Mouse (Mus musculus) mouse trophoblast stem cell (cell line): ENCODE results near the gene Cfap58.

Experiments
- in situ Hi-C, 2 experiments: fragments of 300-500 bp; cut with MseI, MboI; formaldehyde crosslinking; loops; 2 replicates in 1 of 2; 3 replicates in 1 of 2; pipeline ENCODE4 v1.15.1; 2025

Gene Cfap58

DNA sequence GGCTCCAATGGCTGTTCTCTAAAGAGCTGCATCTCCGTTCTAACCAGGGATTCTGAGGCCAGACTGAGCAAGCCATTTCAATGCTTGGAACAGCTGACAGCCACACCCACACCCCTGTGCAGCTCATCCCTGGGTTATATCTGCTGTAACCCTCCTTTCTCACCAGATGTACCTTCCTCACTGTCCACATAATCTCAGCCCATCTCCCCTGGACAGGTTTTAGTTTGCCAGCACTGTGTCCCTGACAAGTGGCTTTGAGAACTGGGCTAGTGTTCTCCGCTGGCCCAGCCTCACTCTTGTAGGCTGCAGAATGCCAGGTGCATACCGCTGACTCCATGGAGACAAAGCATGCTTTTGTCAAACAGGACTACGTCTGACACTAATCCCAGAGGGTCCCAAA, 20.1 kb upstream of the Cfap58 start:
- in situ Hi-C loops, result no loop called here

DNA sequence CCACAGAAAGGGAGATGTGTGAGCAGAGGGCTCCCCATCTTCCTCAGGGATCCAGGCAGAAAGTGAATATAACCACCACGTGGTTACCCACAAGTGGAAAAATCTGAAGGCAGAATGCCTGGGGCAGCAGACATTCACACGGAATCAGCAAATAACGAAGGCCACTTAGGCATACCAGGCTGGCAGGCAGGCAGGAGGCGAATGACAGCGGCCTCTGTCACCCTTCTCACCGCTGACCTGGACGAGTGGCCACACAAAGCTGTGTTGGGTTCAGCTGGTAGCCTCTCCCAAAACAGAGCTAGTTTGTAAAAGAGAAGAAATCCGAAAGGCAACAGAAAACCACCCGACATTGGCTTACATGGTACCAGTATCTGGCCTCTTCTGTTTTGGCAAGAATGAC, 19.5 kb upstream of the Cfap58 start:
- in situ Hi-C loops, result no loop called here

DNA sequence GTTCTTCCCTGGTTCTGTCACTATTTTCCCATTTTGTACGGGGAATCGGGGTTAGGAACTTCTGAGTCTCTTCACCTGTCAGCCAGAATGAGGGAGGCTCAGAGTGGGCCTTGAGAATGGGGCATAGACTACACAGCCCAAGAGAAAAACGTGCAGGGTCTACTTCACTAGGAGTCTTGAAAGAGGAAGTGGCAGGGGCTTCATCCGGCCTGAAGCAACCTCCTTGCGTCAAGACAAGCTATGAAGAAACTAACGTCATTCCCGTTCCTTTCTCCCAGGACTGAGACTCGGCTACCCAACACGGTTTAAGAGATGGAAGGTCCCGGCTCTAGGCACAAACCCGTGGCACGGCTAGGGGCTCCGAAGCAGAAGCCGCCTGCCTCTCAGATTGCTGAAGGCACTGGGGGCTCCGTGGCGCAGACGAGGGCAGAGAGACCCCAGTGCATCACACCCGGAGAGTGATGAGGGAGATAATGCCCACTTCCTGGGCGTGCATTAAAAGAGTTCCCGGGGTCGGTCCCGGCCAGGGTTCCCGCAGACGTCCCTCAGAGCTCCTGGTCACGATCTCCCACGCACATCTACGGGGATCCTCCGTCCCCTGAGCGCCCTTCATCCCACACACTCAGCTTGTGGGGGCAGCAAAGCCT, 18.9 kb upstream of the Cfap58 start:
- in situ Hi-C loops, result no loop called here

DNA sequence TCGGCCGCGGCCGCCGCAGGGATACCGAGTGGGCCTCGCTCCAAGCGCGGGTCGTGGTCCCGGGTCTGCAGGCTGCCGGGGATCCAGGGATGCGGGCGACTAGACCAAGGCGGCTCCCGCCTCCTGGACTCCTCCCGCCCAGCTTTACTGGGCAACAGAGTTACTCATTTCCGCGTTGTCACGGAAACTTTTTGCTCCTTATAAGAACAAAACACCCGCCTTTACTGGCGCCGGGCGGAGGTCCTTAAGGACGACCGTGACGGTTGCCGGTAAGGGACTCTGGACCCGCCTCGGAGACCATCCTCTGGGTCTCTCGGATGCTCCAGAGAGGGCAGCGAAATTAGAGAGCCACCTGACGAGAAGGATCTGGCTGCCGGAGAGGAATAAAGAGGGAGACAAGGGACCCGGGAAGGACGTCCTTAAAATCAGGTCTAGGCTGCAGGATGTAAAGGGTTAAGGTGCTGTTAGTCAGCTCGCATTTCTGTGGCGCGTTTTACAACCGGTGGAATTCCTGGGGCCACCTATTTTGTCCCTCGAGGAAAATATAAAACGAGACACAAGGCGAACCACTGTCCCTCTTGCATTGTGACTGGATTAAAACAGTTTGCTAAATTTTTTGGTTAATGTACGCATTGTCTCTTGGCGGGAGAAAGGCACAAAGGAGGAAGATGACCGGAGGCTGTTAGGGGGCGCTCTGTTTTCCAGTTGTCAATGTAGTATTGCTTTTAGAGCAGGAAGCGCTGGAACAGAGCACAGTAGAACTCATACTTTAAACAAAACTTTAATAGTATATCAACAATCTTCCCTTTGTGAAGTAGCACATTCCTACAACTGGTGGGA, 18.1 kb upstream of the Cfap58 start, which contains the start of the genes Cfap43 and Itprip:
Gene Cfap43, minus strand, starts transcription at position 162 of the 840 bp plus-strand sequence.
Gene Itprip, minus strand, starts transcription at position 174 of the 840 bp plus-strand sequence.
- in situ Hi-C loops, result no loop called here

DNA sequence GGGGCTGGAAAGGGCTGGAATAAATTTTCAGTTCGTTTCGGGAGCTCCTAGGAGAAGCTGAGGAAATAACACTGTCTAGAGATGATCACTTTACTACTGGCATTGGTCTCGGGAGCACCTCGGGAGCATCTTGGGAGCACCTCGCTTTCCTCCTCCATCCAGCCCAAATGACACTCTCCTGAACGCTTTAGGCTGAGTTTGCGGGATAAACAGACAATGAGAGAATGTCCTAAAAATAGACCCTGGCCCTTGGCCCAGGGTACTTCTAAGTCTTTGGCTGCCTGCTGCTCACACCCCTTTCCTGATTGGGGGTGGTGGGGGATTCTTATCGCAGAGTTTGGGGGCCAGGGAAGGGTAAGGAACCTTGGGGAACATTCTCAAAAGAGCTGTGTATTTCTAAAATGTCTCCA, 17.5 kb upstream of the Cfap58 start:
- in situ Hi-C loops, result no loop called here

DNA sequence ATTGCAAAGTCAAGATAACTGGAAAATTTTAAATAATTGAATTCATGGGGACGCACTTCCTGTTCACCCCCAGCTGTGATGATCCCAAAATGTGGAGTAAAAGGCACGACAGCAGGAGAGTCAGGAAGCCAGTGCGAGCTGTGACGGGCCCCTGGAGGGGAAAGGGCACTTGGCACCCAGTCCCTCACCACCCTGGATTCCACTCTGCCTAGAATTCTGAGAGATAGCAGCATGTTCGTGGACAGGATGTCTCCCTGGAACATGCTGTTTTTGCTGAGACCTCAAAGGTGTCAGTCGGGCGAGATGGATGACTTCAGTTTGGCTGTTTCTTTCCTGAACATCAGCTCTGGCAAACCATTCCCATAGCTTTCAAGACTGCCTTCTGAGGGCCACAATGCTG, 11.7 kb upstream of the Cfap58 start:
- in situ Hi-C loops, result loop anchor here in 1 of 2 experiments (5.0 kb wide), 1 partner anchor 44 kb away; no protein-coding TSS in a partner anchor

DNA sequence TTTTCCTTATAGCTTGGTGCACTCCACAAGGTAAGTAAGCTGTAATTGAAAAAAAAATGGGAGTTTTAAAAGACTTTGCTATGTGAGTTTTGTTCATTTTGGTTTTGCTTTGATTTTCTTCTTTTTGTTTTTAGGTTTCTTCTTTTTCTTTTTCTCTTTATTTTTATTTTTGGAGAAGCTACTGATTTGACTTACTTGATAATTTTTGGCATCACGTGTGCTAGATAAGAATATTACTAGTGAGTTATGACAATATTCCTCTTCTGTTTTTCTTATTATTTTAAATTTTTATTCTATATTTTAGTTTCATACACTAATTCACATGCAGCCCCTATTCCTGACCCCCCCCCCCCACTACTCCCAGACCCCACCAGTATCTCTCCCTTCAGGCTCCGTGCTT, 10.4 kb upstream of the Cfap58 start:
- in situ Hi-C loops, result loop anchor here in 1 of 2 experiments (5.0 kb wide), 1 partner anchor 45 kb away; no protein-coding TSS in a partner anchor

DNA sequence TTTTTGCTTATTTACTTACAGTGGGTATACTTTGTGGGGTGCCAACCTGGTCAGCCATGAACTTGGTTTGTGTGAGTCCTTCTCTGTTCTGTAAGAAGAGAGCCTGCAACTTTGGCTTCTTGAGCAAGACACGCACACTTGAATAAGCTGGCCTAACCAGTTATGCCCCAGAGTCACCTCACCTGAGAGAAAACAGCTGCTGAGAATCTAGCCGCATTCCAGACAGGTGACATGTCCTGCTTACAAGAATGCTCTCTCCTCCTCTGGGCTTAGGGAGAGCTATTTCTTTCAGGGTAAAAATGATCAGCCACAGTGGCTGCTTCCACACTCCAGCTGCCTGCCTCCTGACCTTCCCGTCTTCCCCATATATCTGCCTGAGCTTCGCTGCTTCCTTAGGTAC, 8.4 kb upstream of the Cfap58 start:
- in situ Hi-C loops, result loop anchor here in 1 of 2 experiments (5.0 kb wide), 1 partner anchor 47 kb away; no protein-coding TSS in a partner anchor

DNA sequence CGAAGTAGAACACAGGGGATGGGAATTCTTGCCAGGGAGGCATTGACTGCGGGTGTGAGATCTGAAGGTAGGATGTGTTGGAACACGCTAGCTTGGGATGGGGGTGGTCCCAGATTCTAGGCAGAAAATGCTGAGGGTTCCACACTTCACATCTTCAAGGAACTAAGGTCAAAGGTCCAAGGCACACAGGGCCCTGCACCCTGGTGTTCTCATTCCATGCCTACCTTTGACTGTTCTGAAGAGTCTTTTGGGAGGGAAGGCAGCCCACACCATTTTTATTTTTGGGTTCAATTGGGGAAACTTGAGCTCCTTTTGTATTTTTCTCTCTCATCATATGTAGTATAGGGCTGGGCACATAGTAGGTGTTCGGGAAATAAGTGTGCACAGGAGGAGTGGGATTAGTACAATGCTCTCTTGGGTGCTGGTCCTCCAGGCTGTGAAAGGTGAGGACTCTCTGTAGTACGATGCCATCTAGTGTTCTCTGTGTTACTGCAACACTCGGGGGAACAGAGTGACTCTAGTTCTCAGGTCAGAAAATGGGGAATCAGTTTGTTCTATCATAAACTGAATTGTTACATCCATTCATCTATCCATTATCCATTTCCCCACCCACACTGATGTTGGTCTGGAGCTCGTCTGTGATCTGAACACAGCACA, 5.4 kb upstream of the Cfap58 start:
- in situ Hi-C loops, result loop anchor here in 1 of 2 experiments (5.0 kb wide), 1 partner anchor 50 kb away; no protein-coding TSS in a partner anchor

DNA sequence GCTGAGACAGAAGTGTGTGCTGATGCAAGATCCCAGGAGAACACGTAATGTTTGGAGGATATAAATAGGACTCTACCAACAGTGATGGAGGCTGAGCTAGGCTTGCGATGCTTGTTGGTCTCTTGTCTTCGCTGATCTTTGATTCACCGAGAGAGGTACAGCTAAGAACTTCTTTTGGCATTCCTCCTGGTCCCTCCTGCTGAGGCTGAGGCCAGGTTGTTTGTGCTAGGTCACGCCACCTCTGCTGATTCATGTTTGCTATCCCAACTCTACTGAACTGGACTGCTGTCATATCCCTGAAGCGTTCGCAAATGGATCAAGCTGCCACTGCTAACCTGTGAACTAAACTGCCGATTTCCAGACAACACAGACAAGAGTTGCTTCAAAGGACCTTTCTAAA, 3.3 kb upstream of the Cfap58 start:
- in situ Hi-C loops, result loop anchor here in 1 of 2 experiments (5.0 kb wide), 1 partner anchor 52 kb away; no protein-coding TSS in a partner anchor

DNA sequence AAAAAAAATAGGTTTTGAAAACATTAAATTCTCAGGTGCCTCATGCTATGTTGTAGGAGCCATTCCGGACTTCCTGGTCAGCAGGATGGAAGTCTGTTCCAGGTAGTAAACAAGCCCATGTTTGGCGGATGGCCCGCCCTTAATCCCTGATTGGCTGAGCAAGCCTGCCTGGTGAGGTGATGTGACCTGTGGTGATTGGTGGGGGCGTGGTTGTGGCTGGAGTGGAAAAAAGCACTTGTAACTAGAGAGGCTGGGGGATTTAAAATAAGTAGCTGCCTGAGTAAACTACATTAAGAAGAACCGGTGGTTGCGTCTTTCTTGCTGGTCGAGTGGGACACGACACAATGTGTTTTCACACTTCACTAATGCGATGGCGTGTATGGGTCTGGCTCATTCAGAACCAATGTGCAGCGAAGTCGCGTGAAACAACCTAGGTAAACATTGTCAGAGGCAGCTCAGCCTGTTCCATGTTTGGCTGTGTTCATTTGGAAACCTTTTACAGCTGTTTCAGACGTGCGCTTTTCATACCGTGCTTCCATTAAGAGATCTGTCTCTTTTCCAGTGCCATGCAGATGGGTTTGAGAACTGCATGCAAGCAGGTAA, 2.7 kb upstream of the Cfap58 start:
- in situ Hi-C loops, result loop anchor here in 1 of 2 experiments (5.0 kb wide), 1 partner anchor 52 kb away; no protein-coding TSS in a partner anchor

DNA sequence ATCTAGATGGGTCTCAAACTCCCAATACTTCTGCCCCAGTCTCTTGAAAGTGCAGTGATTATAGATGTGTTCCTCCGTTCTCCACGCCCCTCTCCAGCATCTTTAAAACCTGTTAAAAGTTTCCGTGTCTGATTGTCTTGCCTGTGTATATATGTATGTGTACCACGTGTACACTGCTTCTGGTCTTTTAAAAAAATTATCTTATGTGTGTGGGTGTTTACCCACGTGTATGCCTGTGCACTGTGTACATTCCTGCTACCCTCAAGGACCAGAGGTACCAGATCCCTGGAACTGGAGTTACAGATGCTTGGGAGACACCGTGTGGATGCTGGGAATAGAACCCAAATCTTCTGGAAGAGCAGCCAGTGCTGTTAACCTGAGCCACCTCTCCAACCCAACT, 1.9 kb upstream of the Cfap58 start:
- in situ Hi-C loops, result no loop called here

DNA sequence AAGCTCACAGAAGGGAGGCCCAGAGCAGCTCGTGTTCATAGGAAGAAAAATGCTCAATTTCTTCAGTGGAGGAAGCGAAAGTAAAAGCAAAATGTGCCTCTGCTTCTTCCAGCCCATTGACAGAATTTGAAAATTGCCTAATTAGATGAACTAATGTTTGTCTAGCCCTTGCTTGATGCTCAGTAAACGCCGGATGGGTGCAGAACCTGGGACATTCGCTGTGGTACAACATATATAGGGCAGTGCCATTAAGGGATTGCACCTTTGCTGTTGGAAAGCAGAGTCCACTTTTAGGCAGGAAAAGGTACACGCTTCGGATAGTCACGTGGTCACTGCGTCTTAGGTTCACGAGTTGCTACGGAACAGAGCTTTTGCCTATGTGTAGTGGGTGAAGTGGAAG, 985 bp upstream of the Cfap58 start:
- in situ Hi-C loops, result no loop called here

DNA sequence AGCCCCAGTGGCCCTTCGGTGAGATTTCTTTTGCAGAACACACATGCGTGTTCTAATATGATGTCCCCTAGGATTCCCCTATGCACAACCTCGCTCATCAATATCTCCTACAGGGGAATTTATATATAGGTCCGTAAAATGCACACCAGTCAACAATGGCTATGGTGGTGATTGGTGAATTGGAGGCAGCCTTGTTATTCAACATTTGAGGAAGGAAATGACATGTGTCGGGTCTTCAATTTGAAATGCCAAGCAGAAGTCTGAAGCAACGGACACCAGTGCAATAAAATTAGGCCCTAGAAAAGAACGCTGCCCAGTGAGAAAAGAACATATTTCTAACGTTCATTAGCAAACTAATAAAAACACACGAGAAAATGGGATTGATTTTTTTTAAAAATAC, 537 bp upstream of the Cfap58 start:
- in situ Hi-C loops, result no loop called here

DNA sequence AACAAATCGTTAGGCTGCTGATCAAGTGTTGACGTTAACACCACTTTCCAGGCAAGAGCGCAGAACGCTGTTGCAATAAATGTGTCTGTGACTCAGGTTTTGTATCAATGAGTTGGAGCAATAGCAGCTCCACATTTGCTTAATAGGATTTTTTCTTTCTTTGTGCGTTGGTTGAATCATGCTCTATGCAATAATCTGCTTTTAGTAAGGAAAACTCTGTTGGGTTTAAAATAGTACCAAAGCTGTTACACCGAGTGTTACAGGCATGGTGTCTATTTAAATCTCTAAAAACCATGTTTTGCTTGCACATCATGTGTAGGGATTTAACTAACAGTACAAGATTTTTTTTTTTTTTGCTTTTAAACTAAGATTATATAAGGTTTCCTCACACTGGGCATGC, 1.9 kb downstream of the Cfap58 start:
- in situ Hi-C loops, result no loop called here

DNA sequence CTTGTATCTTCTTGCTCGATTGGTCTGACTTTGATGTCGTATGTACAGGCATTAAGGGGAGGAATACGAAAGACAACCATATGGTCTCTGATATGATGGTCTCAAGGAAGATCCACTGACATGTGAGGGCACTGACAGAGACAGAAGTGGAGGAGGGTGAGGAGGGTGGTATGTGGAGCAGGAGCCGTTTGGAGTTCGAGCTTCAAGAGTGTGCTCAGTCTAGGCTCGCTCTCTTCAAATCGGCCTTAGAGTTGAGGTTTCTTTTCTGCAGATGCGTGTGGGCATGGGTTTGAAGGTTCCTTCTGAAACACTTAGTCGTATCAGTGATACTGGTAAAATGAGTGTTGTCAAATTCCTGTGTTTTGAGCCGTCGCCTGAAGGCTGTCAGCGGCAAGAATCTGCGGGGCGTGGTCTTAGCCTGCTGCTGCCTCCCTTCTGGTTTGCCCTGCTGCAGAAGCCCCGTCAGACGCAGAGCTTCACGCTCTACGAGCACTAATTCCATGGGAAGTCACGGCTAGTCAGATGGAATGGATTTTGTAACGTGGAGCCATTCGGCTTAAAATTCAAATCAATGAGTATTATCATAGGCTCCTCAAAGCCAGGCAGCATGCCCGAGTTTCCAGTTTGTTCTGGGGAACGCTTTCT, 9.5 kb downstream of the Cfap58 start:
- in situ Hi-C loops, result no loop called here

DNA sequence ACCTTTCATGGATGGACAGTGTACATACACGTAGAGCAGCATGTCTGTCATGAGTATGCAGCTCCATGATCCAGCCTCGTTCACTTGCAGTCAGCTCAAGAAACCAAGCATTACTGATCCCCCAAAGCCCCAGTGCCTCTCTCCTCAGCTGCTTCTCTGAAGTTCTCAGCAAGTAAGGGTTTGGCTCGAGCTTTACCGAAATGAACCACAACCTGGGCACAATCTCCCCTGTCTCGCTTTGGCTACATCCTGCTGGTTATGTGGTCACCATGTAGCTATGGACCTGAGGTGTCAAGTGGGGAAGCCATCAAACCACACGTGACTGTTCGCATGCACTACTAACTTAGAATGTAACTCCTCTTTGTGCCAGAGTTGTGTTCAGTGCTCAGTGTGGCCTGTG, 13.5 kb downstream of the Cfap58 start:
- in situ Hi-C loops, result no loop called here

DNA sequence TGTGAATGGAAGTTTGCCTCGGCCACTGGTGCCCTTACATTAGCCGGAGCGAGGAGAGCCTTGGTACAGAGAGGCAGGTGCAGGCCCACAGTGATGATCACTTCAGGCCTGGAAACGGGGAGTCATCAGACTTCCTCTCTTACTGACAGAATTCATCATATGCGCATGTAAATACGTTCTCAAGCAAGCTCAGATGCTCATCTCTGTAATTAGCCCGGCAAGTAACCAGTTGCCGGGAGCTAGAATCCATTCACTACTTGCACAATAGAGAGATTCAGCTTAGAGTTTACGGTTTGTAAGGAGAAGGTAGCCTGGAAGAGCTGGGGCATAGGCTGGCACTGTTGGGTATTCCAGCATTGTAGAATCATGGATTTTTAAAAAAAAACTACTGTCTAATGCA, 15.7 kb downstream of the Cfap58 start:
- in situ Hi-C loops, result no loop called here

DNA sequence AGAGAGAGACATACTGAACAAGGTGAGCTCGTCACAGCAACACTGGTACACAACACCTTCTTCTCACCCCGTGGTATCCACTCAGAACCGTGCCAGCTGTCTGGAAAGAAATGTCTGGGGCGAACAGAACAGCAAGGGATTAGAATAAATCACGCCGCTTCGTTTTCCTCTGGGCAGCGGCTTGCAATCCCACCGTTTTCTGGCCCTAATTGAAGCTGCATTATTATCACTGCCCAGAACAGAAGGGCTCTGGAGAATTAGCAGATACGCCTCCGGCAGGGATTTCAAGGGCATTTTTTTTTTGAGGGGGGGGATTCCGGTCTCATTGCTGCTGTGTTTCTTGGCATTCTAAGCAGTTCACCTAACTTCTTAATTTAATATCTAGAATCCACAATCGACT, 20.7 kb downstream of the Cfap58 start:
- in situ Hi-C loops, result no loop called here

DNA sequence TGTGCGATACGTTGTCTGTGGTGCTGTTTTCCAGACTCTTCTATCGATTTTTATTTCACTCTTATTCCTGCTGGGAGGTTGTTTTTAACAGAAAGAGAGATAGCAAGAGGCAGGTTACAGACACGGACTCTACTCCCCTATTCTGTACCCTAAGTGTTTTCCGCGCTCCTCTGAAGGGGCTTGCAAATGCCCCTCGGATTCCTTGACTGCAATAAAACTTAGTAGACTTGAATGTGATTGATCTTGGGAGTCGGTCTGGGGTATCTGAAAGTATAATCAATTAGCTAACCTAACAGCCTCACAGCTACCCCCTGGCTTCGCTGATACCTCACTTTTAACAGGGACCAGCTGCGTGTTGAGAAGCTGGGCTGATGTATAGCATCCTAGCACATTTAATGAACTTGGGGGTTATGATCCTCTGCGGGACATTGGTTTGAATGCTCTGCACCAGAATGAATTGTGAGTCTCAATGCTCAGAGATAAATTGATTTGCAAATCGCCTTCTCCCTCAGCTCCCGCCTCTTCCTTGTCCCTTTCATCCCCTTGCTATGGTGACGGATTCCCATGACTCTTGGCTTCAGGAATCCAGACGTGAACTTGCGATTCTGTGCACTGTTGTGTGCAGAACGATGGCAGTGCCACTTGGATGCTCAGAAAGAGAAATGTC, 31.7 kb downstream of the Cfap58 start:
- in situ Hi-C loops, result no loop called here

DNA sequence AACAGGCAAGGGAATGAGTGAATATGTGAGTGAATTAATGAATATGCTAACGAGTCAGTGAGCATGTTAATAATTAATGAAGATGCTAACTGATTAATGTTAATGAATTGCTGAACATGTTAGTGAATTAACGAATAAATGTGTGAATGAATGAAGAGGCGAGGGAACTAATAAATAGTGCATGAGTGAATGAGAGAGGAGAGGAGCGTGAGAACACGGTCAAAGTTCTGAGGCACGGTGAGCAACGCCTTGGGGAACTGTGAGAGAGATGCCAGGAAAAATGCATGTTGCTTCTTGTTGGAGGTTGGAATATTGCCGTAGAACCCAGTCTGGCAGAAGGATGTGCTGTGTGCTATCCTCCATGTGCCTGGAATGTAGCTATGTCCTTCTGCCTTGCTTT, 33.6 kb downstream of the Cfap58 start:
- in situ Hi-C loops, result no loop called here
